Mouse (Mus musculus) olfactory bulb, adult 2 months (tissue): Measurements from ENCODE around the gene Fam81a.

Experiments used
- CTCF ChIP-seq: fragments of 200-500 bp; IDR thresholded peaks from 2 replicates; pipeline ENCODE4 v1.5.1; 2012; ENCODE audit warnings: low read depth, mild to moderate bottlenecking, low read length, moderate library complexity; ENCODE audit not compliant: insufficient read depth
- POLR2A ChIP-seq: fragments of 200-500 bp; IDR thresholded peaks from 2 replicates; pipeline ENCODE4 v1.6.1; 2012; ENCODE audit warnings: mild to moderate bottlenecking, low read depth, low read length, moderate library complexity; ENCODE audit not compliant: insufficient read depth

GRCm38 (mm10) chr9:70108151-70108550 lies 34.2 kb downstream of the Fam81a start:
- TF ChIP-seq CTCF (no peak), POLR2A (no peak)
